Mouse (Mus musculus) stomach, postnatal 0 days (tissue): ENCODE results near the gene Obox5. TPM values are rescaled to one million over a fixed set of nuclear protein-coding genes. Genes with fewer than 3 reads are reported as not detected.
"Not testable (repeated sequence)": the region's sequence is repeated elsewhere in the genome, so short reads cannot be mapped to it uniquely, and the experiment has no call there.

Experiments
- ATAC-seq: fragments of 200-750 bp; cut with Nextera tagmentation; 2 replicates; pipeline ENCODE4 v1.8.0; 2017; ENCODE audit not compliant: low FRiP score, low TSS enrichment
- DNase-seq: peaks from one replicate; pipeline ENCODE4 v3.0.0-alpha.2; 2016; ENCODE audit warnings: low spot score
- H3K27ac ChIP-seq: fragments of 300-500 bp; sonication (generic); replicated peaks from 2 replicates; pipeline ENCODE4 v1.5.1; 2014; ENCODE audit warnings: mild to moderate bottlenecking, control low read depth
- H3K27me3 ChIP-seq: fragments of 300-500 bp; sonication (generic); 2 replicates; pipeline ENCODE4 v1.6.1; 2014; ENCODE audit warnings: low read length; ENCODE audit not compliant: control insufficient read depth, insufficient read depth
- H3K36me3 ChIP-seq: fragments of 300-500 bp; sonication (generic); 2 replicates; pipeline ENCODE4 v1.6.1; 2014; ENCODE audit warnings: low read length, mixed read lengths; ENCODE audit not compliant: control insufficient read depth, insufficient read depth
- H3K4me1 ChIP-seq: fragments of 300-500 bp; sonication (generic); replicated peaks from 2 replicates; pipeline ENCODE4 v1.6.1; 2014; ENCODE audit warnings: antibody characterized with exemption; ENCODE audit not compliant: control insufficient read depth, insufficient read depth
- H3K4me2 ChIP-seq: fragments of 300-500 bp; sonication (generic); replicated peaks from 2 replicates; pipeline ENCODE4 v1.6.1; 2014; ENCODE audit warnings: low read depth, mild to moderate bottlenecking, control low read depth, moderate library complexity
- H3K4me3 ChIP-seq: fragments of 300-500 bp; sonication (generic); 2 replicates; pipeline ENCODE4 v1.5.1; 2014; ENCODE audit warnings: low read depth, low read length, control low read depth
- H3K9ac ChIP-seq: fragments of 300-500 bp; sonication (generic); 2 replicates; pipeline ENCODE4 v1.6.1; 2014; ENCODE audit warnings: mild to moderate bottlenecking, low read length, control low read depth, mixed read lengths
- H3K9me3 ChIP-seq: fragments of 300-500 bp; sonication (generic); 2 replicates; pipeline ENCODE4 v1.6.1; 2016; ENCODE audit warnings: low read length; ENCODE audit not compliant: control insufficient read depth
- WGBS: fragments of 180-500 bp; shearing (Covaris S2); extraction: QIAGEN DNeasy Blood & Tissue Kit; methylation state at CpG from one replicate; pipeline ENCODE4 v1.1.7; 2014; 5-methylcytosine and 5-hydroxymethylcytosine counted together
- polyA plus RNA-seq: library from polyadenylated mRNA; unstranded; fragments of >200 nt; fragmentation: Nextera tagmentation; extraction: Ambion mirVana; gene quantifications from 2 replicates; pipeline ENCODE4 v1.2.1, GENCODE M21; 2015

Obox5 gene
- polyA plus RNA-seq = not detected in 2 replicates

DNA sequence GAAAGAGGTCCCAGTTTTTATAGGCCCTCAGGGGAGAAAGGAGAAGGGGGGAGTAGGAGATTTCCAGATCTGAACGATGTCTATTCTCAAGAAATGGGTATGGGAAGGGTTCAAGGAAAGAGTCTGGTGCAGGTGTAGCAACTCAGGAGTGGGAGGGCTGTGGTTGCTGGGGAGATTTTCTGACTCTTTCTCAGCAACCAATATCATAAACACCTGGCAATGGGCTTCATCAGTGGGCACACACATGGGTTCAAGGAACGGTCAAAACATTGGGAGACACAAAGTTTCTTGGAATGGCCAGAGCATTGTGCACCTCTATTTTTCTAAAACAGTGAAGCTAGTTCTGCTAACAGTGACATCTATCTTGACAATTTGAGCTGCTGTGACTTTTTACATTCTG is at the start of gene Obox5:
Obox5 (plus strand) TSS at position 301 of the 400 bp plus-strand sequence.
- H3K9ac ChIP-seq, H3K27ac ChIP-seq, H3K4me2 ChIP-seq, H3K27me3 ChIP-seq, H3K36me3 ChIP-seq, H3K4me1 ChIP-seq, H3K9me3 ChIP-seq, H3K4me3 ChIP-seq, ATAC-seq, DNase-seq: not testable (repeated sequence)
- 85% methylated on average over 2 of the region's 2 CpGs for WGBS

DNA sequence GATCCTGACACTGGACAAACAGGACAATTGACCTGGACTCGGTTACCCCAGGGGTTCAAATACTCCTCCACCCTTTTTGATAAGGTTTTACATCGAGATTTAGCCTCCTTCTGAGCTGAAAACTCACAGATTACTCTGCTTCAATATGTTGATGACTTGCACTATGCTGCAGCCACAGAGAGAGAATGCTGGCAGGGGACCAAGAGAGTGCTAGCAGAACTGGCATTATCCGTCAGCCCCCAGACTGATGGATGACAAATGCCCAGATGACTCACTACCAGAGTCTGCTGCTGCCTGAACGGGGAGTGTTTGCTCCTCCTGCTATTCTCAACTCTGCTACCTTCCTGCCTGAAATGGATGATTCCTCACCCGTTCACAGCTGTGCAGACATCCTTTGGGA is 635 bp upstream of the Obox5 start:
- not testable (repeated sequence) for H3K27ac ChIP-seq, ATAC-seq, DNase-seq

More for the DNA sequence above, 635 bp upstream of the Obox5 start:
- not testable (repeated sequence) for H3K27me3 ChIP-seq, H3K4me2 ChIP-seq, H3K4me3 ChIP-seq, H3K4me1 ChIP-seq, H3K36me3 ChIP-seq, H3K9me3 ChIP-seq, H3K9ac ChIP-seq
- 62% methylated on average over 5 of the region's 5 CpGs for WGBS

Other genes starting within 250 kb of the Obox5 start
- gene Obox3, start 110.2 kb upstream of the Obox5 start, polyA plus RNA-seq = 0.07 TPM in 1 of 2 replicates, not detected in the other
- not detected in 2 replicates for gene Obox6, start 89.5 kb downstream of the Obox5 start, polyA plus RNA-seq
- 0.10 TPM in 1 of 2 replicates, not detected in the other for gene Crx, start 129.8 kb downstream of the Obox5 start, polyA plus RNA-seq
- gene Crxos, start 132.5 kb downstream of the Obox5 start, polyA plus RNA-seq = not detected in 2 replicates
- 560 and 572 TPM in 2 replicates for gene Selenow, start 172.3 kb downstream of the Obox5 start, polyA plus RNA-seq
- gene Nop53, start 195.9 kb downstream of the Obox5 start, polyA plus RNA-seq = 139 and 147 TPM in 2 replicates
- gene Ehd2, start 217.4 kb downstream of the Obox5 start, polyA plus RNA-seq = 30.7 and 37.7 TPM in 2 replicates